Mouse (Mus musculus): ENCODE results near the gene Adamts13.
A peak's percentile ranks its signal among the peaks of the same experiment; 100 is the strongest.

The Adamts13 gene

DNA sequence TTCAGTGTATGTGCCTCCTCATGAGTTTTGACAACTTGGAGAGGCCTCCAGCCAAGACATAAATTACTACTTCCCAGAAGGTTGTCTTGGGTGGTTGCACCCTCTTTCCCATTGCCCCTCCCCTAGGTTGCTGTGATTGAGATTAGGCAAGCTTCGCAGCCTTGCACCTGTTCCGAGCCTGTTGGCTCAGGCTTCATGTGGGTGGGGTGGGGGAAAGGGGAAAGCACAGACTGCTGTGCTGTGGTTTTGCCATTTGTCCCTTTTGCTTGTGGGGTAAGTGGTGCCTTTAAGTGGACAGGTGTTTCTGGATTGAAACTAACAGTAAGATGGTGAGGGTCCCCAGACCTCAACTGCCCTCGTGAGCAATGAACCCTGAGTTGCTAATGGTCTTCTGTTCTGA lies 62.8 kb downstream of the Adamts13 start:
- DNase-seq (ENCODE audit: low spot score in 2 of 2): no peak

DNA sequence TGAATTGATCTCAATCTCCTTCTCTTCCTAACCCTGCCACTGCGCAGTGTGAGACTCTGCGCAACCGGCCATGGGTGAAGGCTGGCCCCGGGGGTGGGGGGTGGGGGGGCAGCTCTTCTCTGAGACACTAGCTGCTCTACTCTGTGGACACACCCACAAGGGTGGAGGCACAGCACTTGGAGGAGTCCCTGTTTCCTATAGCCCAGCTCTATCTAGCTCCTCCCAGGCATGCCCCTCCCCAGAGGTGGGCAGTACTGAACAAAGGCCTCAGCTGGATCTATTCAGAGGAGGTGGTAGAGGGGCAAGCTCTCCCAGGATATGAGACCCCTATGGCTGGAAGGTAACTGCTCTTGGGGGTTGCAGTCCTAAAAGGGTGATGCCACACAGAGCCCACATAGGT lies 63.8 kb downstream of the Adamts13 start:
- DNase-seq (ENCODE audit: low spot score in 2 of 2): no peak

DNA sequence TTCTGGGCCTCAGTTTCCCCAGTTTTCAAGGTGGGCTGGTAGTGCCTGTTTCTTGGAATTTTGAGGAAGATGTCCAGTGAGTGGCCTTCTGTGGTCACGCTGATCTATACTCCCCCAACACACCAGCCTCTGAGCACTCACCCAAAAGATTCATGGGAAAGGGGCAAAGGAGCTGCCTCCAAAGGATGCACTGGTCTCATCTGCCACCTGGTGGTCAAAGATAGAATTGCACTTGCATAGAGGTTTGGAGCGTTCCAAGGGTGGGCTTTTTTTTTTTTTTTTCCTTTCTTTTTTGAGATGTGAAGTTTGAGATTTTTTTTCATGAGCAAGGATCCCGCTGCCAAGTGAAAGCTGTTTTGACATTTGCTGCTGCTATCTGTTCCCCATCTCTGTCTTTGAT lies 65.4 kb downstream of the Adamts13 start:
- DNase-seq (ENCODE audit: low spot score in 2 of 2): peak; percentile 69 to 87

DNA sequence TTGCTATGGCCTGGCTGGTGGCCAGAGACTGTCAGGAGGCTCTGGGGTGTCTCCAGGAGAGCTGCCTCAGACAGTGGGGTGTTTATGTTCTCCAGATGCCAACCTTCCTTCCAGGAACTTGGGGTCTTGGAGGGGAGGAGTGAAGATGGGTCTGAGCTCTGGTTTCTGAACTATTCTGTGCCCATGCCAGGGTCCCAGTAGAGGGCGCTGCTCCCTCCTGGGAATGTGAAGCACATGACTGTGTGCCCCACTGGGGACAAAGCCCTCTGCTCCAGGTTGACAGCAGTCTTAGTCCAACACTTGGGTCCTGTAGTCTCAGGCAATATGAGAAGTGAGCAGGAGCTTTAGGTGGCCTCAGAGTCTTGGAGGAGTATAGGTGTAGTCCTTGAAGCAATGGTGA lies 66.1 kb downstream of the Adamts13 start:
- no peak for DNase-seq (ENCODE audit: low spot score in 2 of 2)

DNA sequence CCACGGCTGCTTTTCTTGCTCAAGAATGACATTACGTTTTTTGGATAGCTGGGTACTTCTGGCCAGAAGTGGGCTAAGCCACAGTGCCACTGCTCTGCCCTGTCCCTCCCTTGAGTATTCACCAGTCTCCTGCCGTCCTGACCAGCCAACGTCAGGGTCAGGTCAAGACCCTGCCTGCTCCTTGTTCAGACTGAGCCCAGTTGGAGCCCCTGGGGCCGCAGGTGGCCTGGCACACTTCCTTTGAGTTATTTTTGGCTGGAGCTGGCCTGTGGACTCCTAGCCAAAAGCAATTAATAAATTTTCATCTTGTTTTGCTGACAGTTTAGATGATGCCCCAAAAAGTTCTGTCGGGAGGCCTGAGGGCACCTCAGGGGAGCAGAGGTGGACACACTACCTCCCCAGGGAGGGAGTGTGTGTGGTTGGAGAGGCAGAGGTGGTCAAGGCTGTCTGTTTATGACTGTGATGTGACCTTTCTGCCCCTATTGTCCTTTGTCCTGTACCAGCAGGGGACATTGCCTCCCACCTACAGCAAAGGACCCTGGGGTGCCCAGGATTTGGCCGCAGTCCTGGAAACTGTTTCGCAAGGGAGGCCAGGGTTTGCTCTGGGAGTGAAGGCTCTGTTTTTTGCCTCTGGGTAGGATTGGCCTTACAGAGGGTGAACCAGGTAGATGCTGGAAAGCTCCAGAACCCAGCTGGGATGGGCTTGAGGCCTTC lies 69.1 kb downstream of the Adamts13 start:
- DNase-seq (ENCODE audit: low spot score in 2 of 2): no peak

DNA sequence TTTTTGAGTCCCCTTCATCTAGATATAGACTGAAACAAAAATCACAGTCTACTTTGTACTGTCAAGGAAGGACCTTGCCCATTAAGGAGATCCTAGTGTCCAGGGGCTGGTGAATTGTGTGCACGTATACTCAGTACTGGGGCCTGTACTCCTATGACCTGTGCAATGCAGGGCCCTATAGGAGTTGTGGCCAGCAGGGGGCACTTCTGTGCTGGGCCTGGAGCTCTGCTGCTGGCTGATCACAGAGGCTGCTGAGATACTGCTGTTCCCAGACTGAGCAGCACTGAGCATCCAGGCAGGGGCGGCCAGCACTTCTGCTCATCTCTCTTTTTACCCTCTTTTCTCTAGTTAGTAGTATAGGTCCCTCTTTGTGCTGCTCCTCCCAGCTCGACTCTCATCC lies 70.2 kb downstream of the Adamts13 start:
- DNase-seq (ENCODE audit: low spot score in 2 of 2): peak; percentile 64 to 85

DNA sequence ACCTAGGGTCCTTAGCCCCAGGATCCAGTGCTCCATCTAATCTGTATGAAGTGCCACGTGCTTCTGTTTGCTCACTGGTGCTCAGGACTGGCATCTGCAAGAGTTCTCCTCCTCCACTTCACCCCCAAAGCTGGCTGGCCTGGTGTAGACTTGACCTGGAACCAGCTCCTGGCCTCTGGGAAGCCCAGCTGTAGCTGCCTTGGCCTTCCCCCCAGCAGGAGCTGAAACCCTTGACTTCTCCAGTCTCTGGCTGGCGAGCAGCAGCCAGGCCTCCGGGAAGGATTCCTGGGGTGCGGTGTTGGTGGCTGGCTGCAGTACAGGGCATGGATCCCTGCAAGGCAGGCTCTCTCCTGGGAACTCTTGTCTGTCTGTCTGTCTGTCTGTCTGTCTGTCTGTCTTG lies 71.0 kb downstream of the Adamts13 start:
- no peak for DNase-seq (ENCODE audit: low spot score in 2 of 2)

DNA sequence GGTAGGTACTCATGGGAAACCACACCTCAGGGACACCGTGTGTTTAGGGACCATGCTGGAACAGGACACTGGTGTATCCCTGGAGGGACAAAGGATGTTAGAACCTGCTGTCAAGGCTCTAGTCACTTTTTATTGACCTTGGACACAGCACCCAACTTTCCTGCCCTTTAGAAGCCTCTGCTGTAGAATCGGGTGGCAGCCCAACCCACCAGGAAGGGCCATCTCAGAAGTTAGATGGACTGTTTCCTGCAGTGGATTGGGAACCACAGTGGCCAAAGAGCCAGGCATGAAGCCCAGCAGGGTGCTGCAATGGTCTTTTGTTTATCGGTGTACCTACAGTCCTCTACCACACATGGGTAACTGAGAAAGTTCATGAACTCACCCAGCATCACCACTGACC lies 71.4 kb downstream of the Adamts13 start:
- DNase-seq (ENCODE audit: low spot score in 2 of 2): no peak

DNA sequence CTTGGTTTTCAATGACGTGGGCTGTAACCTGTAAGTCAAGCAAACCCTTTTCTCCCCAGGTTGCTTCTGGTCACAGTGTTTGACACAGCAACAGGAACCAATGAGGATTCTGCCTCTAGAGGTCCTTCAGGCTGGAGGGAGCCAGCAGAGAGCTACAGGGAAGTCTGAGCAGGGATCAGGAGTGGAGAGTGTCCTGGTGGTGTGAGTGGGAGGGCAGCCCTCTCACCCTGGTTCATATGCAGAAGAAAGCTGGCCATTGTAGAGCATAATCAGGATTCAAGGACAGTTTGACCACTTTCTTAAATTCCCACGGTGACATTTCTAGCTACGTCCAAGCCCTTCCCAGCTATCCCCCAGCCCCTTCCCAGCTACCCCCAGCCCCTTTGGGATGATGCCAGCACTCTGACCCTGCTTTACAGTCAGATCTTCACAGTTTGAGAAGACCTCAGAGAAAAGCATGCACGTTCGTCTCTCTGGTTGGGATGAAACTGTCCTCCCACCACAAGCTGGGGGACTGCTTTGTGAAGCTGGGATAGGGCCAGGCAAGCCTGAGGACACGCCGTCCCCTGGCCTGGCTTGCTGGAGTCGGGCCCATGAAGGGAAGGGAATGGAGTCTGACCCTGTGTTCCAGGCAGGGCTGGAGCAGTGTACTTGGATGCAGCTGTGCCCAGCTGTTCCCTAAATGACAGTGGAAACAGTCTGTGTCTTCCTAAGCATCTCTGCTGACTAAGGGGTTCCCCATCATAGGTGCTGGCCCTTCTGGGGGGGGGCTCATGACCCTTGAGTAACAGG lies 73.0 kb downstream of the Adamts13 start:
- DNase-seq (ENCODE audit: low spot score in 2 of 2): no peak

DNA sequence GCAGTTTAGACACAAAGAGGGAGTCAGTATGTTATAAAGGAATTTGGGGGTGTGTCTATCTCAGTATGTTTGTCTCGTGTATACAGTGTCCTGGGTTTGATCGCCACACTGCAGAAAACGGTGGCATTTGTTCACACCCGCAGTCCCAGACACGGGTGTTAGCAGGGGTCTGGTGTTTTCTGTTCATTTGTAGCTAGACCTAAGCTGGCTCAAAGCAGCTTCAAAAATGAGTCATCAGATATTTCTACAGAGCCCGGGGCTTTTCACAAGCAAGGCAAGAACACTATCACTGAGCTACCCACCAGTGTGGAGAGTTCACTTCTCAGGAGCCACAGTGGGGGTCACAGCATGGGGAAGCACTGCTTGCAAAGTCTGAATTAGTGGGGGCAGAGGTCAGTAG lies 76.2 kb downstream of the Adamts13 start:
- no peak for DNase-seq (ENCODE audit: low spot score in 2 of 2)

DNA sequence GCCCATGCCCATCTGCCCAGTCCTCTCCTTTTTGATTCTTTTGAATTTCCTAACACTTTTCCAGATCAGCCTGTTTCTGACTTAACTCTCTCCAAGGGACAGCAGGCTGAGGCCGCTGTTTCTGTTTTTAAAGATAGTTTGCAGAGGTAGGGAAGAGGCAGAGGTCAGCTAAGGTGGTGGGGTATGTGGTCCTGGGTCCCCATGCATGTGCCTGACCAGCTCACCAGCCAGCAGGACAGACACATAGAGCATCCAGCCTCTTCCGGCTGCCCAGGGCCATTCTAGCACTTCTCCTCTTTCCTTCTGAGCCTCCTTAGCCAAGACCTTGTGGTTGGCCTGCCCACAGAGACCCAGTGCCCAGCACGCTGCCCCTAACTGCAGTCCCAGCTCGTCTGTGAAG lies 85.0 kb downstream of the Adamts13 start:
- DNase-seq (ENCODE audit: low spot score in 2 of 2): no peak

DNA sequence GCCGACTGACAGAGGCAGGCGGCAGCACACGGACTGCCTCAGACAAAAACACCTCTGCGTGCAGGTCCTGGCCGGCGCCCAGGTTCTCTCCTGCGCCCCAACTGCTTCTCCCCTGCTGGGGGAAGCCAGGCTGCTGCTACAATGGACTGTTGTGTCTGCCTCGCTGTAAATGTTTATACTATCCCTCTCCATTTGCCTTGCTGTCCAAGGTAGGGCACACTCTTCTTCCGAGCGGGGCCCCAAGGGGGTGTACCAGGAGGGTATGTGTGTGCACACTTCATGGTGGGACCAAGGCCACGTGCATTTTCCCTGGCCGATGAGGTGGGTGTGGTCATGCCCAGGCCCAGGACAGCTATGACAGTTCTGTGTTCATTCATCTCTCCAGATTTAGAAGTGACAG lies 85.5 kb downstream of the Adamts13 start:
- DNase-seq (ENCODE audit: low spot score in 2 of 2): no peak

DNA sequence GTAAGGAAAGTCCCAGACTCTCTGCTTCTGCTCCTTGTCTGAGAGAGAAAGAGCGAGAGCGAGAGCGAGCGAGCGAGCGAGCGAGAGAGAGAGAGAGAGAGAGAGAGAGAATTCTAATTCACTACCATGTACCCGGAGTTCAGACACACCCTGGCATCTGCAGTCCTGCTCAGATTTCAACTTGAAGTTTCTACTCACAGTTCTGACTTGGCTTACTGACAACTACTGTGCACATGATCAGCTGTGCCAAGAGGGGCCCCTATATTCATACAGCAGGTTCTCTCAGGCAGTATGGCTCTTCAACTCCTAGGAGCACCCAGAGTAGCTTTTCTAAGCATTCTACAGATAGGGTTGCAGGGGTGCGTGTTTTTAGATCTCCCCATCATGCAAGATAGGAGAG lies 86.0 kb downstream of the Adamts13 start:
- no peak for DNase-seq (ENCODE audit: low spot score in 2 of 2)

Measured in spleen, postnatal 4 days (tissue).